Mouse (Mus musculus) small intestine, adult 2 months (tissue): ENCODE results near the gene Boc. TPM values are rescaled to one million over a fixed set of nuclear protein-coding genes. Genes with fewer than 3 reads are reported as not detected.
"Not testable (repeated sequence)": the region's sequence is repeated elsewhere in the genome, so short reads cannot be mapped to it uniquely, and the experiment has no call there.

ENCODE experiments used
- H3K27ac ChIP-seq: fragments of 200-500 bp; 2 replicates; pipeline ENCODE4 v1.5.1; 2012; ENCODE audit warnings: low read depth, low read length, control low read depth, inconsistent platforms; ENCODE audit not compliant: insufficient read depth
- H3K27me3 ChIP-seq: fragments of 200-500 bp; 2 replicates; pipeline ENCODE4 v1.6.1; 2012; ENCODE audit warnings: mild to moderate bottlenecking, moderate library complexity, low read length, inconsistent platforms; ENCODE audit not compliant: control insufficient read depth, insufficient read depth
- H3K36me3 ChIP-seq: fragments of 200-500 bp; 2 replicates; pipeline ENCODE4 v1.6.1; 2012; ENCODE audit warnings: mild to moderate bottlenecking, low read length, control low read depth, inconsistent platforms; ENCODE audit not compliant: control insufficient read depth, insufficient read depth
- H3K4me1 ChIP-seq: fragments of 200-500 bp; 2 replicates; pipeline ENCODE4 v1.6.1; 2012; ENCODE audit warnings: low read length, inconsistent platforms, mixed read lengths; ENCODE audit not compliant: control insufficient read depth, insufficient read depth, insufficient read length
- H3K4me3 ChIP-seq: fragments of 200-500 bp; 2 replicates; pipeline ENCODE4 v1.5.1; 2012; ENCODE audit warnings: low read depth, mild to moderate bottlenecking, control low read depth, inconsistent platforms, low read length, moderate library complexity
- CTCF ChIP-seq: fragments of 200-500 bp; IDR thresholded peaks from 2 replicates; pipeline ENCODE4 v1.5.1; 2012; ENCODE audit warnings: low read depth, mild to moderate bottlenecking, control low read depth, inconsistent platforms, low read length, moderate library complexity, mixed read lengths; ENCODE audit not compliant: insufficient replicate concordance, insufficient read length; ENCODE audit errors: extremely low read depth
- POLR2A ChIP-seq: fragments of 200-500 bp; IDR thresholded peaks from 2 replicates; pipeline ENCODE4 v1.6.1; 2012; ENCODE audit warnings: low read depth, mild to moderate bottlenecking, control low read depth, inconsistent platforms, low read length, moderate library complexity
- WGBS: fragments of 180-500 bp; shearing (Covaris S2); methylation state at CpG from one replicate; pipeline ENCODE4 v1.1.7; 2018; 5-methylcytosine and 5-hydroxymethylcytosine counted together
- polyA plus RNA-seq: library from polyadenylated mRNA; depleted of rRNA; stranded (reverse); fragments of >200 nt; gene quantifications from 2 replicates; pipeline ENCODE4 v1.2.3, GENCODE M21; 2012; rRNA removed

Gene Boc
- polyA plus RNA-seq, 1 experiment, result 3.5 TPM

DNA sequence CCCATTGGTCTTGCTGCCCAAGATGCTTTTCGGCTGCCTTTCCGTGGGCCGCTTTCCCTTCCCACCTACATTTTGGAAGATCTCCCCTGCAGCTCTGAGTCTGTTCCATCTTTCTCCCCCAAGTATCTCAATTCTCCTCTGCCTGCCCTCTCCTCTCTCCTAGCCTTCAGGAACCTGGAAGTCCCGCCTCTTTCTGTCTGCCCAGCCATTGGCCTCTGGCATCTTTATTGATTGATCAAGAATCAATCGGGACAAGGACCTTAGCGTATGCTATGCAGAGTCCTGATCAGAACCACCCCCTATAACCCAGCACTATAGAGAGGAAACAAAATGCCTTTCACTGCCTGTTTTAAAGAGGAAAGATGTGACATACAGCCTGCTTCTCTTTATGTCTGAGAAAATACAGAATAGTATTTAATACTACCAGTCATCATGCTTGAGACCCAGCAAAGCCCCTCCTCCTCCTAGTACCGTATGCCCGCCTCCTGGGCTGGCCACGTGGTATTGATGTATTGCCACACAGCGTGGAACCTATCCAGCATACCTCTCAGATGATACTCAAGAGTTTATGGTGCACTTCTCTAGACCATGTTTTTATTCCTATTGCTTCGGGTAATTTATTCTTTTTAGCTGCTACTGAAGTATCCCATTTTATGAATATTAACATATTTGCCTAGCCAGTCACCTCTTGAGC is 82.9 kb downstream of the Boc start:
- H3K4me1 ChIP-seq, result no peaks in the 10 kb centered on the region
- no peak overlapping the region for H3K27ac ChIP-seq
- 76% methylated on average over 11 of the region's 11 CpGs for WGBS
- TF ChIP-seq POLR2A, result no peak
- no peak overlapping the region for H3K4me3 ChIP-seq
- no peaks in the 10 kb centered on the region for H3K36me3 ChIP-seq
- no peaks in the 10 kb centered on the region for H3K27me3 ChIP-seq

DNA sequence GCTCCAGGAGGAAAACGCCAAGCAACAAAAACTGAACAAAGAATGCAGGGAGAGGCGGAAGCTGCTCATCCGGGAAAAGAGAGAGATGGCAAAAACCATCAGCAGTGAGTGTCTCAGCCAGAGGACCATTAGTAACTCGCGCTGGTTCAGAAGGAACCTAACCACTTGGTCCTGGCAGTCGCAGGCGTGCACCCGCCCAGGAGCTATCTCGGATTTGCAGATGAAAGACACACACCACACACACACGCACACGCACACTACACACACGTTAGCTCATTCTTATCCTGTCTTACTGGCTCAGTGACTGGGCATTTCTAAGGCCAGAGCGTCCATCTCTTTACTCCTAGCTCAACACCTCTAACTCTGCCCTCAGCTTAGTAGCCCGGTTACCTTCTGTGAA is 83.4 kb downstream of the Boc start:
- Histone ChIP-seq H3K4me3 (no peak overlapping the region), H3K27ac (no peak overlapping the region), H3K27me3 (no peaks in the 10 kb centered on the region), H3K4me1 (no peaks in the 10 kb centered on the region), H3K36me3 (no peaks in the 10 kb centered on the region)
- 79% methylated on average over 14 of the region's 14 CpGs for WGBS
- TF ChIP-seq POLR2A, result no peak
- no peak for TF ChIP-seq CTCF

DNA sequence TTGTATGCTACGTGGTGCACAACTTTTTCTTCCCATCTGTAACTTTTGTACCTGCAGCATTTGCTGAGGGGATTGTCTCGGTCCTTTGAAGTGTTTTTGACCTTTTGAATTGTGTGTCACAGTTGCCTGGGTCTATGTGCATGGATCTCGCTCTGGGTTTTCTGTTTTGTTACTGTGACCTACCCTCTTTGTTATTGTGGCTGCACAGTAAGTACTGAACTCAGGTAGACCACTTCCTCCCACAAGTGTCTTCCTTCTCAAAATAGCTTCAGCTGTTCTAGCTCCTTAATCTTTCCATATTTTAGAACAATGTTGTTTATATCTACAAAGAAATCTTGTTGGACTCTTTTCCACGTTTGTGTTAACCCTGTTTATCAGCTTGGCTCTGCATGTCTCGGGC is 97.8 kb downstream of the Boc start:
- no peak overlapping the region for H3K27ac ChIP-seq
- no peaks in the 10 kb centered on the region for H3K4me1 ChIP-seq
- no peak overlapping the region for H3K4me3 ChIP-seq
- no peaks in the 10 kb centered on the region for H3K36me3 ChIP-seq
- WGBS, result 62% methylated on average over 5 of the region's 5 CpGs
- H3K27me3 ChIP-seq, result no peaks in the 10 kb centered on the region
- no peak for TF ChIP-seq CTCF
- TF ChIP-seq POLR2A, result no peak

DNA sequence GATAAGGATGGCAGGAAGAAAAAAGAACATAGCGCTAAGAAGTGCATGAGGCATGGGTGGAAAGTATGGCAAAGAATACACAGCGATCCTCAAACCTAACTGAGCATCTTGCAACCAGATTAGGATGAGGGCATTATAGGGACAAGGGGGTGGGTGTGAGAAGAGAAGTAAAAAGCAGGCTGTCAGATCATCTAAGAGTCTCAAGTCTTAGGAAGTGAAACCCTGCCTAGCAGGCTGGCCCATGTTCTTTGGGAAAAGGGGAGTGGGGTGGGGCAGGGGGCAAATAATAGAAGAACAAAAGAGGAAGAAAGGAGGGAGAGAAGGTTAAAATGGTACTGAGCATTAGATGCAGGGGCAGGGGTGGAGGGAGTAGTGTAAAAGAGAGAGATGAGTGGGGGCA is 99.9 kb downstream of the Boc start:
- TF ChIP-seq CTCF (no peak), POLR2A (no peak)
- Histone ChIP-seq H3K4me3 (no peak overlapping the region), H3K27me3 (no peaks in the 10 kb centered on the region), H3K27ac (no peak overlapping the region), H3K4me1 (no peaks in the 10 kb centered on the region), H3K36me3 (no peaks in the 10 kb centered on the region)
- 91% methylated on average over 2 of the region's 2 CpGs for WGBS

DNA sequence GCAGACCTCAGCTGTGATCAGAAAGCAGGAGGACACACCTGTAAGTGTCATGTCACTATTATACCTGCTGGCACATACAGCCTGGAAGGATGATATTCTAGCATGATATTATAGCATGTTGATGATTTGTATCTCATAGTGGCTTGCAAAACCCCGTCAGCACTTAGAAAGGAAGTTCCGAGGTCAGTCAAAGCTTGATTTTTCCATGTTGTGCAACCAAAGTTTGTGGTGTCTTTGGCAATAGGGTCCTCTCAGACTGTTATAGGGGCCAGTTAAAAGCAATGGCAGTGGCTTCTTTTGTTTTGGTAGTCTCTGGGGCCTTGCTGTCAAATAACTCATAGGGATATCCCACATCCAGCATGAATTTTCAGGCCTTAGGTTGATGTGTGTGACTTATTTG is 100.8 kb downstream of the Boc start:
- Histone ChIP-seq H3K27me3 (no peaks in the 10 kb centered on the region), H3K27ac (no peak overlapping the region), H3K36me3 (no peaks in the 10 kb centered on the region), H3K4me1 (no peaks in the 10 kb centered on the region), H3K4me3 (no peak overlapping the region)
- TF ChIP-seq CTCF (no peak), POLR2A (no peak)
- WGBS, result 88% methylated on average over 2 of the region's 2 CpGs

DNA sequence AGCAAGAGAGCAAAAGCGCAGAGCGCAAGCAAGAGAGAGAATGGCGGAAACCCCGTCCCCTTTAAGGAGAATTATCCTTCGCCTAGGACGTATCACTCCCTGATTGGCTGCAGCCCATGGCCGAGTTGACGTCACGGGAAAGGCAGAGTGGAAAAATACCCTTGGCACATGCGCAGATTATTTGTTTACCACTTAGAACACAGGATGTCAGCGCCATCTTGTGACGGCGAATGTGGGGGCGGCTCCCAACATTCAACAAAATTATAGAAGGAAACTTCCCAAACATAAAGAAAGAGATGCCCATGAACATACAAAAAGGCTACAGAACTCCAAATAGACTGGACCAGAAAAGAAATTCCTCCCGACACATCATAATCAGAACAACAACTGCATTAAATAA is 116.8 kb downstream of the Boc start:
- WGBS, result 93% methylated on average over 15 of the region's 15 CpGs
- H3K36me3 ChIP-seq, H3K27me3 ChIP-seq, H3K4me1 ChIP-seq, H3K4me3 ChIP-seq, H3K27ac ChIP-seq: not testable (repeated sequence)

DNA sequence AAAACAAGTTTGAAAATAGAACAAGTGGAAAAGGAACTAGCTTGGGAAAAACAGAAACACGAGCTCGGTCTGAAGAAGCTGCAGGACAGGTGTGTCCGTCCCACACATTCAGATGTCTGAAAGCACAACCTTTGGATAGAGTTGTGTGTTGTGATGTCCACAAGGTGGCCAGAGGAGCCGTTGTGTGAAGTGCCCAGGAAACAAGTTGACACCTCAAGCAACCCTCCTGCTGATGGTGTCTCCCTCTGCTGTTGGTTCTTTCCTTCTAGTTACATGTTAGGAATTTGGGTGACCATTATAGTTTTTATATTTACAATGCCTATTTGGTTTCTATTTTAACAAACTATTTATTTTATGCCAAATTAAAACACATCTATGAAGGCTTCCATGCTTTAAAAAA is 123.2 kb downstream of the Boc start:
- no peak for TF ChIP-seq POLR2A
- TF ChIP-seq CTCF, result no peak
- WGBS, result 52% methylated on average over 4 of the region's 4 CpGs
- H3K36me3 ChIP-seq, result no peaks in the 10 kb centered on the region
- no peak overlapping the region for H3K4me3 ChIP-seq
- H3K4me1 ChIP-seq, result no peaks in the 10 kb centered on the region
- H3K27me3 ChIP-seq, result no peaks in the 10 kb centered on the region
- H3K27ac ChIP-seq, result no peak overlapping the region

Other genes with a start within 250 kb of the Boc start
- gene Sidt1, start 225.7 kb downstream of the Boc start, polyA plus RNA-seq, result 2.4 and 3.8 TPM in 2 replicates
- gene Spice1, start 211.8 kb downstream of the Boc start, polyA plus RNA-seq, result 2.3 and 3.2 TPM in 2 replicates
- gene Cfap44, start 164.1 kb downstream of the Boc start, polyA plus RNA-seq, result not detected in 2 replicates
- gene Nepro, start 165.4 kb upstream of the Boc start, polyA plus RNA-seq, result 1.3 and 2.1 TPM in 2 replicates
- gene Gtpbp8, start 187.5 kb upstream of the Boc start, polyA plus RNA-seq, result 1.7 and 6.1 TPM in 2 replicates
- 0.68 and 1.0 TPM in 2 replicates for gene Cd200r1, start 206.8 kb upstream of the Boc start, polyA plus RNA-seq